Mouse (Mus musculus) G1E (cell line): ENCODE measurements at regions not wholly inside any gene's neighbourhood (a gene's known extent, or its start where the extent isn't known, plus 50 kb on each side); places are given as distances from the start of the nearest gene placed in this dataset.

Source experiments
- GATA1 ChIP-seq: IDR thresholded peaks from 2 replicates; pipeline ENCODE4 v1.6.1; 2012; ENCODE audit warnings: borderline replicate concordance, low read length, inconsistent platforms, mixed read lengths
- GATA2 ChIP-seq: IDR thresholded peaks from 2 replicates; pipeline ENCODE4 v1.6.1; 2012; ENCODE audit warnings: low read depth, low read length, inconsistent platforms, borderline replicate concordance

DNA sequence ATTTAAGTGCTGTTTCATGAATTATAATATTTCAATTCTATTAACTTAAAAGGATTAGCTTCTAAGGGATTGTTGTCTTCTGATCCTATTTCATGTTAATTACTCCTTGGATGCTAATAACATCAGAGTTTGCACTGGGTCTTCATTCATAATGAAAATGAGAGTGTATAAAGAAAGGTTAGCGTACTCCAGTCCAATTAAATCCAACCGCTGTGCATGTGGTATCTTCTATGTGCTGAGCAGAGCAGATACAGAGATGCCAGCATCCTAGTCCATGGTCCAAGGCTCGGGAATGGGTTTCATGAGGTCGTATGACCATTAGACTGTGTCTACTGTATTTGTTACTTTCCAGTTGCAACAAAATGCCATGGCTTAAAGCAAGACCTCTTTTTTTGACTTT, 307.5 kb downstream of the Bbx start:
- no peak for TF ChIP-seq GATA1
- no peak for TF ChIP-seq GATA2
